7 mouse cellular contexts compared by ENCODE assay signal in the genomic region with DNA sequence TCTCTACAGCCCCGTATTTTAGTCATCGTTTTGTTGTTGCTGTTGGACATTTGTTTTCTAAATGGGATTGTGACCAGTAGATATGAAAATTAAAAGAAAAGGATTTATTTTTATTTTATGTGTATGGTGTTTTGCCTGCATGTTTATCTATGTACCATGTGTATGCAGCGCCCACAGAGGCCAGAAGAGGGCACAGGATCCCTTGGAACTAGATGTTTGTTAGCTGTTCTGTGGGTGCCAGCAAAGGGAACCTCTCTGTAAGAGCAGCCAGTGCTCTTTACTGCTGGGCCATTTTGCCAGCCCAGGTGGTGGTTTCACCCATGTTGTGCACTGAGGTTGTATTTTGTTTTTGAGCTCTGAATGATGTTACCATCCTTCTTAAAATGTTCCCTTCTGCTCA. TPM values are rescaled to one million over a fixed set of nuclear protein-coding genes. Genes with fewer than 3 reads are reported as not detected.
DNase-seq lines count a peak whose midpoint lies in the region; ATAC-seq and TF ChIP-seq lines count a peak whose summit lies in the region.

No protein-coding gene starts in this region.

- no peaks in the 10 kb centered on the region for H3K27me3 ChIP-seq in midbrain, embryonic 10.5 days (ENCODE audit: low read depth, poor library complexity, severe bottlenecking)
- H3K27me3 ChIP-seq in midbrain, embryonic 13.5 days = no peaks in the 10 kb centered on the region
- no peaks in the 10 kb centered on the region for H3K27me3 ChIP-seq in kidney, postnatal 0 days (ENCODE audit: insufficient read depth, low read length)

- H3K9ac ChIP-seq in midbrain, embryonic 13.5 days (replicated peaks) = no peak overlapping the region
- no peak overlapping the region for H3K9ac ChIP-seq in kidney, postnatal 0 days (ENCODE audit: low read depth, low read length)

- DNase-seq in midbrain, embryonic 10.5 days (ENCODE audit: low spot score) = peak; percentile 28
- peak; percentile 41 to 80 for DNase-seq in adrenal gland, adult (ENCODE audit: inconsistent age in 2 of 2, low spot score in 1 of 2)
- peak; percentile 69 for DNase-seq in embryo, embryonic 10.5 days (ENCODE audit: low spot score)
- peak; percentile 70 for DNase-seq in kidney, postnatal 0 days (ENCODE audit: low spot score)
- peak; percentile 15 to 23 for DNase-seq in lung, adult 18-20 months
- peak; percentile 72 for DNase-seq in right cerebral cortex, postnatal 4 days

- no peaks in the 10 kb centered on the region for H3K9me3 ChIP-seq in midbrain, embryonic 10.5 days (replicated peaks)
- H3K9me3 ChIP-seq in midbrain, embryonic 13.5 days = no peaks in the 10 kb centered on the region
- H3K9me3 ChIP-seq in kidney, postnatal 0 days (replicated peaks; ENCODE audit: low read length) = no peaks in the 10 kb centered on the region

- peaks cover 11% of the 10 kb centered on the region for H3K4me1 ChIP-seq in midbrain, embryonic 10.5 days
- no peaks in the 10 kb centered on the region for H3K4me1 ChIP-seq in midbrain, embryonic 13.5 days (replicated peaks)
- H3K4me1 ChIP-seq in kidney, postnatal 0 days (replicated peaks; ENCODE audit: insufficient read depth, low read length) = no peaks in the 10 kb centered on the region

- no peak; the same call in 1 of the 2 replicates for ATAC-seq in midbrain, embryonic 13.5 days
- no peak for ATAC-seq in kidney, postnatal 0 days (replicated peaks; ENCODE audit: low FRiP score, low read depth)

- H3K27ac ChIP-seq in midbrain, embryonic 10.5 days (replicated peaks) = no peak overlapping the region
- no peak overlapping the region for H3K27ac ChIP-seq in midbrain, embryonic 13.5 days
- no peak overlapping the region for H3K27ac ChIP-seq in kidney, postnatal 0 days

- no peaks in the 10 kb centered on the region for H3K36me3 ChIP-seq in midbrain, embryonic 10.5 days
- H3K36me3 ChIP-seq in midbrain, embryonic 13.5 days = no peaks in the 10 kb centered on the region
- no peaks in the 10 kb centered on the region for H3K36me3 ChIP-seq in kidney, postnatal 0 days (ENCODE audit: insufficient read depth, low read length)

- 72% methylated on average over 3 of the region's 3 CpGs for WGBS in midbrain, embryonic 10.5 days
- WGBS in midbrain, embryonic 13.5 days = 71% methylated on average over 3 of the region's 3 CpGs
- WGBS in kidney, postnatal 0 days = 71% methylated on average over 3 of the region's 3 CpGs

- no peak overlapping the region for H3K4me2 ChIP-seq in midbrain, embryonic 13.5 days (replicated peaks)
- no peak overlapping the region for H3K4me2 ChIP-seq in kidney, postnatal 0 days (ENCODE audit: low read length)

- no peak overlapping the region for H3K4me3 ChIP-seq in midbrain, embryonic 10.5 days
- H3K4me3 ChIP-seq in midbrain, embryonic 13.5 days (replicated peaks) = no peak overlapping the region
- no peak overlapping the region for H3K4me3 ChIP-seq in kidney, postnatal 0 days (replicated peaks; ENCODE audit: low read depth, low read length)

- peak; percentile 85 for TF ChIP-seq CTCF in kidney, postnatal 0 days (IDR thresholded peaks at IDR 0.05; ENCODE audit: low read depth)

RNA-seq across cellular contexts. Expression of a gene that starts 33.9 kb away (rescaled TPM):
- polyA plus RNA-seq in midbrain, embryonic 10.5 days (2016; fragmentation: Nextera tagmentation; extraction: Ambion mirVana) = 8.2 and 9.4 TPM in 2 replicates
- 10.9 TPM in 2 replicates for polyA plus RNA-seq in midbrain, embryonic 13.5 days (2015; fragmentation: Nextera tagmentation; extraction: Ambion mirVana)
- polyA plus RNA-seq in kidney, postnatal 0 days (2015; fragmentation: Nextera tagmentation; extraction: Ambion mirVana) = 4.0 and 4.3 TPM in 2 replicates

Comparison
In these comparisons a context has a peak if more than half of its experiments do, and no peak if none do; other contexts are left out.
1. DNase-seq: peak in every context shown above with its lines; median percentile 72 in right cerebral cortex, postnatal 4 days; 70 in kidney, postnatal 0 days; 69 in embryo, embryonic 10.5 days; 60 in adrenal gland, adult; 28 in midbrain, embryonic 10.5 days; 19 in lung, adult 18-20 months.